Mouse (Mus musculus): ENCODE data around the gene Ms4a4c. TPM values are rescaled to one million over a fixed set of nuclear protein-coding genes. Genes with fewer than 3 reads are reported as not detected.

The Ms4a4c gene
- polyA plus RNA-seq, 1 experiment from 2014 or later, result 0.62 TPM

Other genes starting within 250 kb of the Ms4a4c start
- not detected in 2 replicates for gene 1700025F22Rik, start 239.4 kb upstream of the Ms4a4c start, polyA plus RNA-seq (2015; fragmentation: Nextera tagmentation; extraction: Ambion mirVana)
- gene Ms4a13, start 208.0 kb upstream of the Ms4a4c start, polyA plus RNA-seq (2015; fragmentation: Nextera tagmentation; extraction: Ambion mirVana), result not detected in 2 replicates
- gene Ms4a12, start 172.3 kb upstream of the Ms4a4c start, polyA plus RNA-seq (2015; fragmentation: Nextera tagmentation; extraction: Ambion mirVana), result not detected in 2 replicates
- gene Ms4a1, start 138.5 kb upstream of the Ms4a4c start, polyA plus RNA-seq (2015; fragmentation: Nextera tagmentation; extraction: Ambion mirVana), result not detected in 2 replicates
- not detected in 2 replicates for gene Ms4a5, start 120.9 kb upstream of the Ms4a4c start, polyA plus RNA-seq (2015; fragmentation: Nextera tagmentation; extraction: Ambion mirVana)
- gene Ms4a14, start 90.3 kb upstream of the Ms4a4c start, polyA plus RNA-seq (2015; fragmentation: Nextera tagmentation; extraction: Ambion mirVana), result 0.09 TPM in 1 of 2 replicates, not detected in the other
- gene Ms4a7, start 68.6 kb upstream of the Ms4a4c start, polyA plus RNA-seq (2015; fragmentation: Nextera tagmentation; extraction: Ambion mirVana), result 3.3 and 3.6 TPM in 2 replicates
- 6.1 and 6.7 TPM in 2 replicates for gene Ms4a4a, start 29.2 kb upstream of the Ms4a4c start, polyA plus RNA-seq (2015; fragmentation: Nextera tagmentation; extraction: Ambion mirVana)
- gene Ms4a4b, start 38.8 kb downstream of the Ms4a4c start, polyA plus RNA-seq (2015; fragmentation: Nextera tagmentation; extraction: Ambion mirVana), result 0.30 and 0.38 TPM in 2 replicates
- gene Ms4a6c, start 64.6 kb downstream of the Ms4a4c start, polyA plus RNA-seq (2015; fragmentation: Nextera tagmentation; extraction: Ambion mirVana), result 7.4 and 8.3 TPM in 2 replicates
- gene Gm8369, start 81.2 kb downstream of the Ms4a4c start, polyA plus RNA-seq (2015; fragmentation: Nextera tagmentation; extraction: Ambion mirVana), result not detected in 2 replicates
- 5.5 and 5.6 TPM in 2 replicates for gene Ms4a6b, start 111.7 kb downstream of the Ms4a4c start, polyA plus RNA-seq (2015; fragmentation: Nextera tagmentation; extraction: Ambion mirVana)
- gene Ms4a4d, start 132.0 kb downstream of the Ms4a4c start, polyA plus RNA-seq (2015; fragmentation: Nextera tagmentation; extraction: Ambion mirVana), result 2.1 and 2.7 TPM in 2 replicates
- 5.7 and 6.8 TPM in 2 replicates for gene Ms4a6d, start 200.1 kb downstream of the Ms4a4c start, polyA plus RNA-seq (2015; fragmentation: Nextera tagmentation; extraction: Ambion mirVana)
- gene Ms4a2, start 218.9 kb downstream of the Ms4a4c start, polyA plus RNA-seq (2015; fragmentation: Nextera tagmentation; extraction: Ambion mirVana), result 0.20 and 0.35 TPM in 2 replicates
- gene Ms4a3, start 236.1 kb downstream of the Ms4a4c start, polyA plus RNA-seq (2015; fragmentation: Nextera tagmentation; extraction: Ambion mirVana), result 0.23 TPM in 1 of 2 replicates, not detected in the other